Mouse (Mus musculus) bone marrow, adult 2 months (tissue): ENCODE results near the gene Ccl26. TPM values are rescaled to one million over a fixed set of nuclear protein-coding genes. Genes with fewer than 3 reads are reported as not detected.

Experiments
- H3K27ac ChIP-seq: fragments of 200-500 bp; 2 replicates; pipeline ENCODE4 v1.5.1; 2012; ENCODE audit warnings: low read depth, mild to moderate bottlenecking, control low read depth, inconsistent platforms, low read length; ENCODE audit not compliant: control insufficient read depth, poor library complexity, insufficient read depth
- H3K4me1 ChIP-seq: fragments of 200-500 bp; 2 replicates; pipeline ENCODE4 v1.6.1; 2011; ENCODE audit warnings: low read length; ENCODE audit not compliant: control insufficient read depth, insufficient read depth
- H3K4me3 ChIP-seq: fragments of 200-500 bp; replicated peaks from 2 replicates; pipeline ENCODE3; 2011; ENCODE audit warnings: mild to moderate bottlenecking, low read depth, low read length, control low read depth; ENCODE audit not compliant: control insufficient read depth
- CTCF ChIP-seq: fragments of 200-500 bp; IDR thresholded peaks from 2 replicates; pipeline ENCODE4 v1.5.1; 2011; ENCODE audit warnings: low read length, control low read depth; ENCODE audit not compliant: control insufficient read depth, insufficient read depth
- POLR2A ChIP-seq: fragments of 200-500 bp; IDR thresholded peaks from 2 replicates; pipeline ENCODE4 v1.6.1; 2011; ENCODE audit warnings: low read depth, mild to moderate bottlenecking, control low read depth, low read length, borderline replicate concordance; ENCODE audit not compliant: control insufficient read depth
- WGBS: fragments of 180-500 bp; shearing (Covaris S2); methylation state at CpG from one replicate; pipeline ENCODE4 v1.1.7; 2018; 5-methylcytosine and 5-hydroxymethylcytosine counted together
- polyA plus RNA-seq: library from polyadenylated mRNA; stranded (reverse); fragments of >200 nt; gene quantifications from 2 replicates; pipeline ENCODE4 v1.2.4, GENCODE M21; 2011; ENCODE audit warnings: low replicate concordance; ENCODE audit not compliant: missing spikeins, insufficient read depth, insufficient read length

Gene Ccl26
- polyA plus RNA-seq, 1 experiment, result not detected

DNA sequence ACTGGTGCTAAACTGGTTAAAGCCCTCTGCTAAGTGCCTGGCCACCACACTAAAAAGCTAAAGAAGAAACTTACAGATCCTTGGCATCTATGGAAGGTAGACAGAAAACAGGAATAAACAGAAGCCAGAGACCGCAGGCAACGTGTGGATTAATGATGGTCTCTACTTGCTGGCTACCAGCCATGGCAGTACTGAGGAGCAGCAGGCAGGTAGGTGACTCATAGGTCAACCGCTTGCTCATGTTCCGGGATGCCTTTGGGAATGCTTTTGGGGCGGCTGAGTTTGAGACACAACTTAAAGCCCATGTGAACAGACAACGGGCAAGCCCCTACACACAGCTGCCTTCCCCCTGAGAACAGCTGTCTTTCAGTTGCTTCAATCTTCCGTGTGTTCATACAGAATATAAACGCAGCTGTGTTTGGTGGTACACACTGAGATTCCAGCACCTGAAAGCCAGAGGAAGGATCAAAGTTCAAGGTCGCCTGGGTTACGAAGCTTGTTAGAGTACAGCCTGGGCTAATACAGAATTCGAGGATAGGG lies 32.0 kb downstream of the Ccl26 start:
- no peak overlapping the region for H3K4me3 ChIP-seq
- WGBS, result 82% methylated on average over 11 of the region's 11 CpGs
- TF ChIP-seq POLR2A (no peak), CTCF (no peak)
- H3K27ac ChIP-seq, result no peak overlapping the region
- H3K4me1 ChIP-seq, result peaks cover 2% of the 10 kb centered on the region; the same call in 1 of the 2 replicates

DNA sequence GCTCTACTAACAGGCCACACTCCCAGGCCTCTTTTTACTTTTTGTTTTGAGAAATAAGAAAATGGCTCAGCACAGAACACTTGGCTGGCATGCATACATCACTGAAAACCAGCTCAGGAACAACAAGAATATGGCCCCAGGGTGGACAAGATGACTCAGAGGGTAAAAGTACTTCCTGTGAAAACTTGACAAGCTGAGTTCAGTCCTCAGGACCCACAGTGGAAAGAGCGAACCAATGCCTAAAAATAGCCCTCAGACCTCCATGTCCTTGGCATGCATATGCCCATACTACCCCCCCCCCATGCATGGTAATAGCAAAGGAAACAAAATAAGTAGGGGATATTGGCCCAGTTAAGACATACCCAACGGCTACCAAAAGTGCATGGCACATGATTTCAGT lies 33.4 kb downstream of the Ccl26 start:
- no peak overlapping the region for H3K4me3 ChIP-seq
- TF ChIP-seq CTCF (no peak), POLR2A (no peak)
- H3K27ac ChIP-seq, result no peak overlapping the region
- 63% methylated on average over 2 of the region's 2 CpGs for WGBS
- peaks cover 2% of the 10 kb centered on the region; the same call in 1 of the 2 replicates for H3K4me1 ChIP-seq

DNA sequence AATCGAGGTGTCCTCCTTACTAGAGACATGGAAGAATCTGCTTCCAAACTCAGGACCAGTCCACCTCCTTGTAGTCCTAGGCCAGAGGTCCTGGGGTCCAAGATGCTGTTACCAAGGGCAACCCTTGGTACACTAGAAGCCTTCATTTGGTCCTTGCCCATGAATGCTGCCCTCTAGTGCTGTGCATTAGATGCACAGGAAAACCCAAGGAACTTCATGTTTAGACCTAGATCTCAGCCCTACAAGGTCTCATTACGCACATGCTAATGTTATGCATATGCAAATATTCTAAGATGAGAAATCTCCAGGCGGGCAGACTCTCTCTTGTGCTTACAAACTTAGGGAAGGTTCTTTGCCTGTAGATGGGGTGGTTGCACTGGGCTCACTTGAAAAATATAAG lies 34.1 kb downstream of the Ccl26 start:
- 72% methylated on average over 3 of the region's 3 CpGs for WGBS
- H3K4me1 ChIP-seq, result peaks cover 2% of the 10 kb centered on the region; the same call in 1 of the 2 replicates
- TF ChIP-seq CTCF (no peak), POLR2A (no peak)
- no peak overlapping the region for H3K4me3 ChIP-seq
- H3K27ac ChIP-seq, result no peak overlapping the region

DNA sequence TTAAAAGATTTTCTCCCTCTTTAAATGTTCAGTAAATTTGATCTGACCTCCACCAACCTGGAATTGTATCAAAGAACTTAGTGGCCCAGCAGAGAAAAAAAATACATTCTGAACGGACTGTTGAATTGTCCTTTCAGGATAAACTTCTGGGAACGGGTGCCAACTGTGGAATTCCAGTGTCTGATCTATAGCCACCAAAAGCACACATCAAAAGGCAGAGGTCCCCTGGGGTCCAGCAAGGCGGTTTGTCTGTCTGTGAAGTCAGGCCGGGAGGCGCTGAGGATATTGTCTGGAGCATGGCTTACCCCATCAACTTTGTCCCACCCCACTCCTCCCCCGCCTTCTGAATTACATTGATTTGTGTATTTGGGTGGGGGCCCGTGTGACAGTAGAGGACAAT lies 35.4 kb downstream of the Ccl26 start:
- peaks cover 2% of the 10 kb centered on the region for H3K4me1 ChIP-seq
- H3K4me3 ChIP-seq, result no peak overlapping the region
- no peak overlapping the region for H3K27ac ChIP-seq
- WGBS, result 76% methylated on average over 7 of the region's 7 CpGs
- TF ChIP-seq POLR2A, result no peak
- TF ChIP-seq CTCF, result no peak

DNA sequence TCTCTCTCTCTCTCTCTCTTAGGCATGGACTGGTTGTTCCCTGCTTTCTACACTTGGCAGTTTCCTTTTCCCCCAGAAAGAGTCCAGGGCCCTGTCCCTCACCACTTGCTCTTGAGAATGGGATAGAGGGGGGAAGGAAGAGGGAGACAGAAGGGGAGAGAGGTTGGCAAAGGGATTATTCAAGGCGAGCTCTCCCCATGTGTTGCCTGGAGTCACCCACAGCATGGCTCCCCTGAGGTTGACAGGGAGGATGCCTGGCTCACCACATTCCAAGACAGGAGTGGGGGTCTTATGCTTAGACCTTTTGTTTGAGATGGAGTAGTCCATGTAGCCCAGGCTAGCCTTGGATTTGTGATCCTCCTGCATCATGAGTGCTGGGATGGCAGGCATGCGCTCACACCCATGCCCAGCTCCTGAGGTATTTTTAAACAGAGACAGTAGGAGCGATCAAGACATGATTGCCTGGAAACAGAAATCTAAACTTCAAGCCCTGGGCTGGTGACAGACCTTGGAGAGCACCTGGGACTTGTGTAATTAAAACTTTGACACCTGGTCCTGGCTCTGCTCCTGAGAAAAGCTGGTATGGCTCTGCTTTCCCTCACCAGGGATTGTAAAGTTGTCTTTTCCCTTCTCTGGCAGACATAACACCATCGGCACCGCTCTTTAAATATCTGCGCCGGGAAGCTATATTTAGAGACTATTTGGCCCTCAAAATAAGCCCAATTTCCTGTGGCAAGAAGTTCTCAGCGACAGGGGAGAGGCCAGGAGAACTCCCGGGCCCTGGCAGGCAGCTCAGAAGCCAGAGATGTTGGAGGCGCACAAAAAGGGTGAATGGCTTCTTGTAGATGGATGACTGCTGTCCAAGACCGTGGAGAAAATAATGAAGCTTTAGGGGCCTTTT lies 38.5 kb downstream of the Ccl26 start:
- Histone ChIP-seq H3K4me3 (no peak overlapping the region), H3K4me1 (peaks cover 2% of the 10 kb centered on the region), H3K27ac (no peak overlapping the region)
- 20% methylated on average over 11 of the region's 11 CpGs for WGBS
- TF ChIP-seq CTCF (no peak), POLR2A (no peak)

DNA sequence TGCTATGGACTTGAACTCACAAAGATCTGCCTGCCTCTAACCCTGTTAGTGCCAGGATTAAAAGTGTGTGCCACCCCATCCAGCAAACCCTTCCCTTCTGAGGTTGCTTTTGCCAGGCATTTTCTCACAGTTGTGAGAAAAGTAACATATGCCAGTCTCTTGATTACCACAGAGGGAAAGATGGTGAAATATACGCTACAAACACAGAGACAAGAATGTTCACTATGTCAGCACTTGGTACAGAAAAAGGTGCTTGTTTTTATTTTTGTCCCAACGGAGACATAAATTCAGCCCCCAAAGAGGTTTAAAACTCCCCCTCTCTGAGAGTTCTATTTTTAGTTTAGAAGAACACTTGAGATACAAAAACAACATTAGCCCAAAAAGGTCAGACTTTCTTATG lies 39.3 kb downstream of the Ccl26 start:
- Histone ChIP-seq H3K4me3 (no peak overlapping the region), H3K27ac (no peak overlapping the region), H3K4me1 (peaks cover 2% of the 10 kb centered on the region)
- WGBS, result 61% methylated on average over 2 of the region's 2 CpGs
- no peak for TF ChIP-seq POLR2A
- TF ChIP-seq CTCF, result no peak

DNA sequence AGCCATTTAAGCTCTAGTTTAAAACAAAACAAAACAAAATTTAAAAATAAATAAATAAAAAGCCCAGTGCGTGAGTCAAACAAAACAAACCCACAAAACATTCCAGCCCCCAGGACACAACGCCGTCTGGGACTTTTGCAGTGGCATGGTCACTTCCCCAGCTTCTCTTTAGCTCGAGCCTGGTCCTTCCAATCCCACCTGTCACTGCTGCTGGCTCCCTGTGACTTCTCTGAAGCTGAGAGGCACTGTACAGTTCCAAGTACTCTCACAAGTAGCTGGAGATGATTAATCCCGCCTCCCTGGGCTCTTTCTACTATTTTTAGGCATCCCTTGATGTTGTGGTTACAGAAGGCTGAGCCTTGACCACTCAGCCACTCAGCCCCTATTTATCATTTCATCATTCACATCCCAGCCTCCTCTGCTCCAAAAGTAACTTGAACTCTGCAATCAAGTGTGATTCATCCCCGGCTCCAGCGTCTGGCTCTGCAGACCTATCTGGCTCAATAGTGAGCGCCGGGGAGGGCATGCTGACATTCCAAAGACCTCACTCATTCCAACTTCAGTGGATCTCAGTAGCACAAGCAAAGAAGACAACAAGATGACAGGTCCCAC lies 41.2 kb downstream of the Ccl26 start:
- 82% methylated on average over 9 of the region's 9 CpGs for WGBS
- Histone ChIP-seq H3K4me1 (peaks cover 2% of the 10 kb centered on the region), H3K4me3 (no peak overlapping the region), H3K27ac (no peak overlapping the region)
- TF ChIP-seq POLR2A, result no peak
- no peak for TF ChIP-seq CTCF

DNA sequence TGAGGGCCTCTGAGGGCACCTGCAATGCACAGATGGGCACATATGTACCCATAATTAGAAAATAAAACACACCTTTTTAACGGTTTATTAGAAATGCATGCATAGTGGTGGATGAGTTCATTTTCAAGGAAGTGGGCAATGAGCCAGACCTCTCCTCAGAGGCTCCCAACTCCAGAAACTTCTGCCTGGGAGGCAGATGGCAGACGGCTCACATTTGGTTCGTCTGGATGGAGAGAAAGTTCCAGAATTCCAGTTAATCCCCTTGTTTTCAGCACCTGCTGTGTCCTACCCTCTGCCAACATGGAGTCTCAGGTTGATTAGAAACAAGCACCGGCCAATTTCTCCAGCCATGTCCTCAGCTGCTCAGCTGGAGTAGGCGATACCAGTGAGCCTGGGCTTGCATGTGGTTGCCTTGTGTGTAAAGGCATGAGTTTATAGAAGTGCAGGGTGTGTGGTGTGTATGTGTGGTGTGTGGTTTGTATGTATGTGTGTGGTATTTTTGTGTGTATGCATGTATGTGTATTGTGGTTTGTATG lies 46.0 kb downstream of the Ccl26 start:
- no peaks in the 10 kb centered on the region for H3K4me1 ChIP-seq
- H3K27ac ChIP-seq, result no peak overlapping the region
- H3K4me3 ChIP-seq, result no peak overlapping the region
- TF ChIP-seq CTCF, result no peak
- TF ChIP-seq POLR2A, result no peak
- WGBS, result 88% methylated on average over 5 of the region's 5 CpGs
